Mouse (Mus musculus) embryonic facial prominence, embryonic 11.5 days (tissue): ENCODE results near the gene Cox7b2. TPM values are rescaled to one million over a fixed set of nuclear protein-coding genes. Genes with fewer than 3 reads are reported as not detected.
A peak's percentile ranks its signal among the peaks of the same experiment; 100 is the strongest.
"Not testable (repeated sequence)": the region's sequence is repeated elsewhere in the genome, so short reads cannot be mapped to it uniquely, and the experiment has no call there.

Source experiments
- ATAC-seq: fragments of 200-750 bp; cut with Nextera tagmentation; replicated peaks from 2 replicates; pipeline ENCODE4 v1.8.0; 2017; ENCODE audit warnings: low read depth; ENCODE audit not compliant: insufficient number of reproducible peaks, low FRiP score, low TSS enrichment
- DNase-seq: peaks from one replicate; pipeline ENCODE4 v3.0.0-alpha.2; 2015; ENCODE audit warnings: low spot score
- H3K27ac ChIP-seq: fragments of 300-500 bp; sonication (generic); replicated peaks from 2 replicates; pipeline ENCODE4 v1.5.1; 2014; ENCODE audit warnings: mild to moderate bottlenecking, low read depth, low read length, control low read depth
- H3K27me3 ChIP-seq: fragments of 300-500 bp; sonication (generic); 2 replicates; pipeline ENCODE4 v1.6.1; 2014; ENCODE audit warnings: mild to moderate bottlenecking, low read length, moderate library complexity, mixed read lengths; ENCODE audit not compliant: control insufficient read depth, insufficient read depth
- H3K36me3 ChIP-seq: fragments of 300-500 bp; sonication (generic); replicated peaks from 2 replicates; pipeline ENCODE4 v1.6.1; 2014; ENCODE audit warnings: low read depth, mild to moderate bottlenecking, low read length, moderate library complexity, mixed read lengths; ENCODE audit not compliant: control insufficient read depth, insufficient read depth
- H3K4me1 ChIP-seq: fragments of 300-500 bp; sonication (generic); 2 replicates; pipeline ENCODE4 v1.6.1; 2014; ENCODE audit warnings: low read length, mixed read lengths; ENCODE audit not compliant: control insufficient read depth, insufficient read depth
- H3K4me2 ChIP-seq: fragments of 300-500 bp; sonication (generic); 2 replicates; pipeline ENCODE4 v1.6.1; 2014; ENCODE audit warnings: low read depth, mild to moderate bottlenecking, control low read depth, low read length, moderate library complexity
- H3K4me3 ChIP-seq: fragments of 300-500 bp; sonication (generic); 2 replicates; pipeline ENCODE4 v1.5.1; 2014; ENCODE audit warnings: low read depth, low read length, control low read depth
- H3K9ac ChIP-seq: fragments of 300-500 bp; sonication (generic); replicated peaks from 2 replicates; pipeline ENCODE4 v1.6.1; 2014; ENCODE audit warnings: mild to moderate bottlenecking, control low read depth, low read length
- H3K9me3 ChIP-seq: fragments of 300-500 bp; sonication (generic); replicated peaks from 2 replicates; pipeline ENCODE4 v1.6.1; 2016; ENCODE audit warnings: mild to moderate bottlenecking, low read length, inconsistent platforms, mixed read lengths; ENCODE audit not compliant: control insufficient read depth
- WGBS: fragments of 180-500 bp; shearing (Covaris S2); extraction: QIAGEN DNeasy Blood & Tissue Kit; methylation state at CpG from one replicate; pipeline ENCODE4 v1.1.7; 2014; 5-methylcytosine and 5-hydroxymethylcytosine counted together
- polyA plus RNA-seq: library from polyadenylated mRNA; unstranded; fragments of >200 nt; fragmentation: Nextera tagmentation; extraction: Ambion mirVana; gene quantifications from 2 replicates; pipeline ENCODE4 v1.2.1, GENCODE M21; 2014

The Cox7b2 gene
- polyA plus RNA-seq: not detected in 2 replicates

GRCm38 (mm10) chr5:71548079-71548478 is at the start of gene Cox7b2:
Gene Cox7b2, minus strand, starts transcription at chr5:71548205.
- no peak within 1 kb of the TSS for H3K4me2 ChIP-seq
- H3K36me3 ChIP-seq: no peaks in the 10 kb centered on the region
- no peaks in the 10 kb centered on the region for H3K9me3 ChIP-seq
- H3K4me1 ChIP-seq: no peaks in the 10 kb centered on the region
- no peaks in the 10 kb centered on the region for H3K27me3 ChIP-seq
- H3K27ac ChIP-seq: no peak within 1 kb of the TSS
- DNase-seq (no peak), ATAC-seq (no peak)
- no peak within 1 kb of the TSS for H3K4me3 ChIP-seq
- WGBS: 95% methylated on average over 10 of the region's 10 CpGs
- H3K9ac ChIP-seq: no peak within 1 kb of the TSS

- Histone ChIP-seq H3K4me3 (no peak overlapping the region), H3K4me1 (no peaks in the 10 kb centered on the region), H3K9ac (no peak overlapping the region), H3K36me3 (no peaks in the 10 kb centered on the region), H3K27me3 (no peaks in the 10 kb centered on the region), H3K27ac (no peak overlapping the region), H3K4me2 (no peak overlapping the region), H3K9me3 (no peaks in the 10 kb centered on the region)
- 89% methylated on average over 2 of the region's 2 CpGs for WGBS
- ATAC-seq (no peak), DNase-seq (no peak)
These were observed 47.3 kb upstream of the Cox7b2 start for GRCm38 (mm10) chr5:71595321-71595720.

GRCm38 (mm10) chr5:71593745-71594255 is 45.8 kb upstream of the Cox7b2 start:
- H3K9me3 ChIP-seq: no peaks in the 10 kb centered on the region
- H3K4me3 ChIP-seq: no peak overlapping the region
- H3K27me3 ChIP-seq: no peaks in the 10 kb centered on the region
- no peaks in the 10 kb centered on the region for H3K4me1 ChIP-seq
- 70% methylated on average over 2 of the region's 2 CpGs for WGBS
- no peaks in the 10 kb centered on the region for H3K36me3 ChIP-seq
- H3K4me2 ChIP-seq: no peak overlapping the region
- DNase-seq (no peak), ATAC-seq (no peak)
- H3K9ac ChIP-seq: no peak overlapping the region
- no peak overlapping the region for H3K27ac ChIP-seq

- H3K9ac ChIP-seq: no peak overlapping the region
These were observed 23.7 kb upstream of the Cox7b2 start for GRCm38 (mm10) chr5:71571646-71572237.

GRCm38 (mm10) chr5:71545554-71545953 is 2.5 kb downstream of the Cox7b2 start:
- no peak overlapping the region for H3K4me2 ChIP-seq
- H3K27me3 ChIP-seq: no peaks in the 10 kb centered on the region
- H3K9ac ChIP-seq: no peak overlapping the region
- no peaks in the 10 kb centered on the region for H3K4me1 ChIP-seq
- no peaks in the 10 kb centered on the region for H3K9me3 ChIP-seq
- DNase-seq (peak; percentile 45), ATAC-seq (no peak)
- no peak overlapping the region for H3K4me3 ChIP-seq
- H3K27ac ChIP-seq: no peak overlapping the region
- no peaks in the 10 kb centered on the region for H3K36me3 ChIP-seq

More at GRCm38 (mm10) chr5:71571646-71572237, 23.7 kb upstream of the Cox7b2 start:
- H3K4me1 ChIP-seq: no peaks in the 10 kb centered on the region
- DNase-seq (no peak), ATAC-seq (no peak)
- 77% methylated on average over 9 of the region's 9 CpGs for WGBS
- H3K4me3 ChIP-seq: no peak overlapping the region
- no peak overlapping the region for H3K4me2 ChIP-seq
- no peaks in the 10 kb centered on the region for H3K9me3 ChIP-seq
- H3K27me3 ChIP-seq: no peaks in the 10 kb centered on the region
- no peak overlapping the region for H3K27ac ChIP-seq
- no peaks in the 10 kb centered on the region for H3K36me3 ChIP-seq

GRCm38 (mm10) chr5:71525486-71525885 is 22.5 kb downstream of the Cox7b2 start:
- not testable (repeated sequence) for H3K9ac ChIP-seq, H3K4me2 ChIP-seq, H3K9me3 ChIP-seq, ATAC-seq, H3K4me1 ChIP-seq, H3K27ac ChIP-seq, H3K27me3 ChIP-seq, DNase-seq, H3K36me3 ChIP-seq, H3K4me3 ChIP-seq
- 77% methylated on average over 8 of the region's 15 CpGs for WGBS

- Histone ChIP-seq H3K9me3 (no peaks in the 10 kb centered on the region), H3K36me3 (no peaks in the 10 kb centered on the region), H3K9ac (no peak overlapping the region), H3K27me3 (no peaks in the 10 kb centered on the region), H3K4me2 (no peak overlapping the region), H3K4me3 (no peak overlapping the region), H3K27ac (no peak overlapping the region), H3K4me1 (no peaks in the 10 kb centered on the region)
- 15% methylated on average over 6 of the region's 6 CpGs for WGBS
- DNase-seq (peak; percentile 84), ATAC-seq (no peak)
These were observed 45.8 kb downstream of the Cox7b2 start for GRCm38 (mm10) chr5:71502058-71502678.

- Histone ChIP-seq H3K9ac (no peak overlapping the region), H3K36me3 (no peaks in the 10 kb centered on the region), H3K4me1 (no peaks in the 10 kb centered on the region), H3K9me3 (no peaks in the 10 kb centered on the region), H3K4me2 (no peak overlapping the region), H3K4me3 (no peak overlapping the region), H3K27ac (no peak overlapping the region), H3K27me3 (no peaks in the 10 kb centered on the region)
- ATAC-seq: no peak
- 60% methylated on average over 5 of the region's 5 CpGs for WGBS
- DNase-seq: no peak
These were observed 52.4 kb downstream of the Cox7b2 start for GRCm38 (mm10) chr5:71495621-71496020.
